Mouse (Mus musculus): Measurements from ENCODE around the gene Gmps.

Gene Gmps

DNA sequence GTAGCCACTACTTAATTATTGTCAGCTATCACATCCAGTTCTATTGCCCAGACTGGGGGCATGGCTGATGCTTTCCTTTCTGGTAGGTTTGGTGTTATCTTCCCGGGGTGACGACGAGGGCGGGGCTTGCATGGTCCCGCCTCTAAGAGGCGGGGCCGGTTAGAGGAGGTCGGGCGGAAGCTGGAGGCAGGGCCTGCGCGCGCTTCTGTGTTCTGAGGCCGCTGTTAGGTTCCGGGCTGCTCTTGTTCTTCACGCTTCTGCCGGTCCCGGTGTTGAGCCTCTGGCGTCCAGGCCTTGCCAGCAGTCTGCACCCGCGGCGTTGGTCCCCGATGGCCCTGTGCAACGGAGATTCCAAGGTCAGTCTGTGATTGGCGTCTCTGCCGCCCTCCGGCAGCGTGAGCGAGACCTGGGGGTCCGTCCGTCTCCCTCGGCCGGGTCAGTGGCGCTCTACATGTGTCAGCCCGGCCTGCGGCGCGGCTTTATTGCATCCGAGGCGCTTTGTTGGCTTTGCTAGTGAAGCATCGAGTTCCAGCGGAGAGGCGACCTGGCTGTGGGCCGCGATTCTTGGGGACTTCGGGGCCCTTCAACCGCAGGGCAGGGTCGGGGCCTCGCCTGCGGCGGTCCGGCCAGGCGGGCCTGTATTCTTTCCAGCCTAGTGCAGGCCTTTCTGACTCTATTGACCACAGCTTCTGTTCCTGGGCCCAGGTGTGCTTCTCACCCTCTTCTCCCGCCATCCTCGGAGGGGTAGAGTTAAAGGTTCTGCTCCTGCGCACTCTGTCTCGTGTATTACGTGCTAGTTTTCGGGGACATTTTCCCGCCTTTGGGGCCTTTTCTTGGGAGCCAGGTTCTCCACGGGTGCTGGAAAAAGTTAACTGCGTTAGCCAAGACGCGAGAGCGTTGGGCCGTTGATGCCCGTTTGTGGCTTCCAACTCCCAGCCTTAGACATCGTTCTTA lies at the start of gene Gmps:
TSS of gene Gmps (plus strand) at position 152 of the 954 bp plus-strand sequence.
- peak; percentile 55 for DNase-seq (ENCODE audit: low spot score)

DNA sequence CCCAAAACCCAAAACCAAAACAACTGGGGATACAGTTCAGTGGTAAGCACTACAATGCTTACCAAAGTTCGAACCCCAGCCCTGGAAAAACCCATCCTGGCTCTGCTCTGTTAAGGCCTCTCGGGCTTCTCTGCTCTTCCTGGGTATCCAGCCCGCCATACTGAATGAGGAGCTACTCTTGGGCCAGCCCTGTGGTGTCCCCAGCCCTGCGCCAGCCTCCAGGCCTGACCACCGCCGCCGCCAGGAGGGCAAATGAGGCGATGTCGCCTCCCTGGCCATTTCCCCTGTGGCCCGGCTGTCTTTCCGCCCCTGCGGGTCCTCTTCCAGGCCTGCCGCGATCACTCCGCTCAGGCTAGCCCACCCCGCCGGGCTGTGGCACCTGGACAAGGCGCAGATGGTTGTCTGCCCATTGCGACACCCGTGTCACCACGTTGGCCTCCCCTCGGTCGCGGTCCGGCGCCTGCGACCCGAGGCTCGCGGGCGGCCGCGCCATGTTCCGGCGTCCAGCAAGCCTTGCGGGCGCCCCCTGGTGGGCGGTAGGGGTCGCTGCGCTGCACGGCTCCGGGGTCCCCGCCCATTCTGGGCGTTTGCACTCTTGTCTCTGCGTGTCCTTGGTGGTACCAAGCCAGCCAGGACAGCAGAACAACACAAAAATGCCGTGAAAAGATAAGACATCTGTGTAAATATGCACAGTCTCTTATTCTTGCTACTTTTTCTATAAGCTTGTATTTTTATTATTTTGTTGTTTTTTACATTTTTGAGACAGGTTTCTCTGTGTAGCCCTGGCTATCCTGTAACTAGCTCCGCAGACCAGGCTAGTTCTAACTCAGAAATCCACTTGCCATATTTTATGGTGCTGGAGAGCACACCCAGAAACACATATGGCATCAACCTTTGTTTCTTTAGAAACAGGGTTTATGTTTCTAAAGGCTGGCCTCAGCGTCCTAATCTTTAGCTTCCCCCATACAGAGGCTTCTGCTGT lies 46.7 kb upstream of the Gmps start, which contains the start of gene E130311K13Rik:
TSS of gene E130311K13Rik (minus strand) at position 595 of the 982 bp plus-strand sequence.
- peak; percentile 60 for DNase-seq (ENCODE audit: low spot score)

DNA sequence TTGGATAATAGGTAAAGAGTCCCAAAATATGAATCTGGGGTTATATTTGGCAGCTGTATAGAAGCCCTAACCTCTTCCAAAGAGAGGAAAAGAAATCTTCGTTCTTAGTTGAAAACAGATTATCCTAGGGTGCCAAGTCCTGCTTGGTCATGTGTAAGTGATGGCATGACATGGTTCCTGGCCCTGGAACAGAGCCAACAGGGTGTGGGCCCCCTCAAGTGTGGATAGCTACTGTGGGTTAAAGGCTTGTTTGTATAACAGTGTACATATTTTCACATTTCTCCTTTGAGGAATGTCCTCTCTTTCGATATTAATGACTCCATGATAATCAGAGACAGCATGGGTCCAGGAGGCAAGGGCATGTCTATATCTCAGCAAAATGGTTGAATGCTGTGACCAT lies 37.0 kb upstream of the Gmps start:
- DNase-seq (ENCODE audit: low spot score): no peak

DNA sequence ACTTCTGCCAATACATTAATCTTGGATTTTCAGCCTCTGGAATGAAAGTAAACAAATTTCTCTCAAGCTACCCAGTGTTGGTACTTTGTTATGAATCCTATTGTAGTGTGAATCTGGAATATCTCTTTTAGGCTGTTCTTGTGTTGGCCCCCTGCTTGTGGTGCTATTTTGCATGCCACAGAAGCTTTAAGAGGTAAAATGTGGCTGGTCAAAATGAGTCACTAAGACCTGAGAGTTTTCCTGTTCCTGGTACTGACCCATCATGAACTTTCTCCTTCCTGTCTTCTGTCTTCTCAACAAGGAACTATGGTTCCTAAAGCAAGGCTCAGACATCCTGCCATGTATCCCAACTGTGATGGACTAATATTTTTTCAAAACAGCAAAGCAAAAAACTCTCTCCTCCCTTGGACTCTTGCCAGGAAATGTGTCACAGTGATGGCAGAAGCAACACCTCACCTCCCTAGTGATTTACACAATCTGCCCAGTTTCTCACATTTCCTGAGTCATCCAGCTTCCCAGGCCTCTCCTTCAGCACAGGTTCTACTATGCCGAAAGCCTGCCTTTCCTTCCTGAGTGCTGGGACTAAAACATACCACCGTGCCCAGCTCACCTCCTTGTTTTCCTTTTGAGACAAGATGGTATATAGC lies 34.6 kb upstream of the Gmps start:
- DNase-seq (ENCODE audit: low spot score): no peak

DNA sequence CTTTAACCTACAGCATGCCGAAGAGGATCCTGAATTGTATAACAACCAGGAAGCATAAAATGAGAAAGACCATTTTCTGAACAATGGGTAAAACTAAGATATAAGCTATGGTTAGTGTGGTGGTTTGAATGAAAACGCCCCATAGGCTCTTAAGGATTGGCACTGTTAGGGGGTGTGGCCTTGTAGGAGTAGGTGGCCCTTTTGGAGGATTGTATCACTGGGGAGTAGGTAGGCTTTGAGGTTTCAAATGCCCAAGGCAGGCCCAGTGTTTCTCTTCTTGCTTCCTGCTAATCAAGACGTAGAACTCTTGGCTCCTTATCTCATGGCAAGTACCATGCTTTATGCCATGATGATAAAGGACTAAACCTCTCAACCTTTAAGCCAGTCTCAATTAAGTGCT lies 26.1 kb upstream of the Gmps start:
- DNase-seq (ENCODE audit: low spot score): no peak

DNA sequence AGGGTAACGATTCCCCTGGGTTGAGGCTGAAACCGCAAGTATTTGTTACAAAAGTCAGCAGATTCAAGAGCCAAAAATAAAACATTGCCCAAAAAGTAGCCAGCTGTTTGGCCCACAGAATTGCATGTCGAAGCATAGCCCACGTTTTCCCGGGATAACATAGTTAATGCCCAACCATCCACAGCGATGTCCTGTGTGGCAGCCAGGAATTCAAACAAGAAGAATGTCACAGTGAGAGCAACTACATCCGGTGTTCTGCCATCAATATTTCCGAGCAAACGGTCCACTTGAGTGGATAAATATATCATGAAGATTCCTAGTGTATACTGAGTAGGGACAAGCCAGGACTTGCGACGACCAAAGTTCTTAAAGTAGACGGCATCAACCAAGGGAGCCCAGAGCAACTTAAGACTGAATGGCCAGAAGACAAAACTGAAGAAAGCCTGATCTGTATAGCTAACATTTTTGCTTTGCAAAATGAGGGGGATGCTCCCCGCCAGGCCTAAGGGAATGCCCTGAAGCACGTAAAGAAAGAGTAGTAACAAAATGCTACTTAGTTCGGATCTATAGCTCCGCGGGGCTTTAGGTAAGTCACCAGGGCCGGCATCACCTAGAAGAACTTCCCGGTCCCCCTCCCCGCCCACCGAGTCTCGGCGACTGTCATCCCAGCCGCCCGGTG lies 12.3 kb upstream of the Gmps start:
- no peak for DNase-seq (ENCODE audit: low spot score)

DNA sequence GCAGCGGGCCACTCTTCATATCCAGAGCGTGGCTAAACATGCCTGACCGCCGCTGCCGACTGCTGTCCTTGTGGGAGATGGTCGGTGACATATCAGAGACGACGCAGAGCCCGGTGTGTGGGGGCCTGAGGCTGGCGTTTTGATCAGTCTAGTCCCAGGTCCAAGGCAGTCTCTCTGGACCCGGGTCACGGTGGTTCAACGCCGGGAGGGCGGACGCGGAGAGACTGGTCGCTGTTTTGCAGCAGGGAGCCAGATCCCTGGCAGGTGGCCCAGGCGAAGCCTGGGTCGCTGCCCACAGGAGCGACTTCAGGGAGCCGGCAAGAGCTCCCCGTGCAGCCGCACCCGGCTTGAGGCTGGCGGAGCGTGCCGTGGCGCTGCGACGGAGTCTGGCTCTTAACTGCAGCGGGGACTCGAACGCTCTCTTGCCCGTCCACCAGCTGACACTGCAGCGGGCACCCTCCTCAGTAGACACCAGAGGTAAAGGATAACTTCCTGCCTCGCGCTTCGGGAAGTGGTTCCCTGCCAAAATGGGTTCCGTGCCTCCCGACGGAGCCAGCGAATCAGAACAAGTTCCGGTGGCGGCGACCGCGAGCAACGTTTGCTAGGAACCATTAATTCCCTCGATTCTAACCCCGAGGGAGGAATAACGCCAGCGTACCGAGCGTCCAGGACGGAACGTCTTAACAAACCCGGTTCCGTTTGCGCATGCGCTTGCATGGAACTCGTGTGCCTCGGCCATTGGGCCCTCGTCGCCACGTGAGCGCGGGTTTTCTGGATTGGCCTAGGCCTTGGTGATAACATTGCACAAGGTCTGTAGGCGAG lies 11.6 kb upstream of the Gmps start, which contains the start of gene Slc33a1:
TSS of gene Slc33a1 (minus strand) at position 669 of the 822 bp plus-strand sequence.
- DNase-seq (ENCODE audit: low spot score): peak; percentile 96

DNA sequence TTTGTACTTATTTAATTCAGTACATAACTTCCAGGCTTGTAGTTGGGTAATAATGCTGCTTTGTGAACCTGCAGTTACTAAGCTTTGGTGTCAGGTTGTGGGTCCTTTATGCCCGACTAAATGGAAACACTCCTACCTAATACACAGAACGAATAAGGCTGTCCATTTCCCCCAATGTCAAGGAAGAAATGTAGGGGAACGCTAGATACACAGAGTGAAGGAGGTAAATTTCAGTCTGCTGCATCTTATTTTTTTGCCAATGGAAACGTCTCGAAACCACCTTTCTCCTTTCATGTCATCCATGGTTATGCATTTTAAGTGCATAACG lies 11.0 kb upstream of the Gmps start:
- no peak for DNase-seq (ENCODE audit: low spot score)

DNA sequence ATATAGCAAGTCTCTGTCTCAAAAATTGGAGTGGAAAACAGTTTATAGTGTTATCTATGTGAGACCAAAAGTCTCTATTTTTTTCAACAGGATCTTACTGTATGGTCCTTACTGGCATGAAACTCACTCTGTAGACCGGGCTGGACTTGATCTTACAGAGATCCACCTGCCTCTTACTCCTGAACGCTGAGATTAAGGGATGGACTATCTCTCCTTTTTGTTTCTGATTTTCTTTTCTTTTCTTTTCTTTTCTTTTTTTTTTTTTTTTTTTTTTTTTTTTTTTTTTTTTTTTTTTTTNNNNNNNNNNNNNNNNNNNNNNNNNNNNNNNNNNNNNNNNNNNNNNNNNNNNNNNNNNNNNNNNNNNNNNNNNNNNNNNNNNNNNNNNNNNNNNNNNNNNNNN lies 10.0 kb upstream of the Gmps start:
- DNase-seq (ENCODE audit: low spot score): no peak

DNA sequence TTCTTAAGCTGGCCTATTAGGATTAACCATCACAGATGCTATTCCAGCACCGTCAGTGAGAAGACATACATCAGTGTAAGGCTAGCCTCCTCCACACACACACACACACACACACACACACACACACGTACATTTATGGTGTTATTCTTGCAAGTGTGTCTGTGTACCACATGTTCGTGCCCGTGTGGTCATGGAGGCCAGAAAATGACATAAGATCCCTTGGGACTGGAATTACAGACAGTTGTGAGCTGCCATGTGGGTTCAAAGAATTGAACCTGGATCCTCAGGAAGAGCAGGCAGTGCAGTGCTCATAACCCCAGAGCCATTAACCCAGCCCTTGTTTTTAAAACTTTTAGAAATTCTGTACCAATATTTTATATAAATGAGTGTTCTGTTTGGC lies 2.0 kb downstream of the Gmps start:
- DNase-seq (ENCODE audit: low spot score): no peak

DNA sequence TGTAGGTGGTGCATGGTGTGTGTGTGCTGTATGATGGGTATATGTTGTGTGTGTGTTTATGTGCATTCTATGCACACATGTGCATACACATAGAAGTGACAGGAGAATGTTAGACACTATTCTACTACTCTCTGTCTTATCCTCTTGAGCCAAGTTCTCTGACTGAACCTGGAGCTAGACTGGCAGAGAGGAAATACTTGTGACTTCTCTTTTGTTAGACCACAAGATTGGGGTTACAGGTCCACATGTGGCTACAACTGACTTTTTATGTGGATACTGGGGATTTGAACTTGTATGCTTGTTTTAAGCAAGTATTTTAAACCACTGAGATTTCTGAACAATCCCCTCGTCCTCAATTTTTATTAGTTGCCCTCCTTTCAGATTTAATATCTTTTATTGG lies 10.8 kb downstream of the Gmps start:
- no peak for DNase-seq (ENCODE audit: low spot score)

DNA sequence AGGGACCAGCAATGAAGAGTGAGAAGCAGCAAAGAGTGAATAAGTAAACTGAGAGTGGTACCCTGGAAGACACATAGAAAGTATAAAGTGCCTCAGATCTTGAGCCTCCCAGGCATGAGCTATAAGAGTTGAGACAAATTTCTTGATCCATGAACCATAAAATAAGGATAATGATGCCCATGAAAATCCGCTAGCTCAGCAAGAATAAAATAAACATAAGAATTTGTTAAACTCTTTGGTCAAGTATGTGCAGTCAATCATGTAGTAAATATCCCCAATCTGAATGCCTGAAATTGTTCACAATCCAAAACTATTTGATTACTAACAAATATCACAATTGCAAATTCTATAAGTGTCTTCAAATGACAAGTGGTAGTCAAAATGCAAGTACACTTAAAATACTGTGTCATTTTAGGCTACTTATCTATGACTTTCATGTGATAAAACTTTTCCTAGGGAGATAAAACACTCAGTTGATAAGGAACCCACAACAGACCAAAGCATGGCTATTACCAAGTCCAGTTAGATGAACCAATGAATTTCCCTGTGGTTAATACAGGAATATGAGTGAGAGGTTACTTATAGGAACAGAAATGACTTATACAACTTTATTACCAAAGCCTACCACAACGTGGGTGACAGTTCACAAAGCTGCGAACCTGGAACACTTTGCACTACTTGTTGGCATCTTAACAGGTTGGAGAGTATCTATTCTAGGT lies 13.0 kb downstream of the Gmps start:
- DNase-seq (ENCODE audit: low spot score): no peak

DNA sequence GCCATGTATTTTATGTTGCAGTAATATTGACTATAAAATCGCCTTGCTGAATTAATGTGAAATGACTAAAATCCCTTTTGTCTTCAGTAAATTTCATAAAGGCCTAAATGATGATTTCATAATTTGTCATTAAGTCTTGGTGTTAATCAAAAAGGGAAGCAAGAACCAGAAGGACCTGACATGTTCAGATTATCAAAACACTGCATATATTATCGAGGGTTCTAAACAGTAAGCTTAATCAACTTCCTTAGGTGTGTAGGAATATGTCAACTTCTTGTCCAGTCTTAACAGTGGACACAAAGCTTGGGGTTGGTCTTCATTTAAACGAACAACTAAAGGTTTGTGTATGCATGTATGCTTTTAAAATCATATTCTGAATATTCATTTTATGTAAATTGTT lies 45.5 kb downstream of the Gmps start:
- DNase-seq (ENCODE audit: low spot score): no peak

DNA sequence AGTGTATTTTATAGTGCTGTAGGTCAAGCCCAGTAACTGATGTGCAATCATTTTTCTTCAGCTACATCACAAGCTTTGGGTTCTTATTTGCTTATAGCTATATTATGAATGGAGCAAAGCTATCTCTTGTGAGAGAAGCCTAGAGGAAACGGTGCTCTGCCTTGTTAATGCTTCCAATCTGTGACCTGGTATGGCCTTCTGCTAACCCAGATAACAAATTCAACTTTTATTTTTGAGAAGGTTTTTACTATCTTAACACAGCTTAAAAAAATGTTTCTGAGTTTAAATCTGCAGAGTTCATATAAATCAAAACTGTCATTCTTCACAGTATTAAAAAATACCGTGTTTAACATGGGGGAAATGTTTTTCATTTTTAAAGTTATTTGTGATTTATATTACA lies 46.0 kb downstream of the Gmps start:
- no peak for DNase-seq (ENCODE audit: low spot score)

DNA sequence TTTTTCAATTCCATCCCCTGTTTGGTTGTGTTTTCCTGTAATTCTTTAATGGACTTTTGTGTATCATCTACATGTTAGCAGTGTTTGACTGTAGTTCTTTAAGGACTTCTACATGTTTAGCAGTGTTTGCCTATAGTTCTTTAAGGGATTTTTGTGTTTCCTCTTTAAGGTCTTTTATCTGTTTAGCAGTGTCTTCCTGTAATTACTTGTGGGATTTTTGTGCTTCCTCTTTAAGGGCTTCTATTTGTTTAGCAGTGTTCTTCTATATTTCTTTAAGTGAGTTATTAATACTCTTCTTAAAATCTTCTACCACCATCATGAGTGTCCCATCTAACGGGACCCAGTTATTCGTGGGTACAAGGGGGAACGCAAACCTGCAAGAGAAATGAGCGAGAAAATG lies 53.9 kb downstream of the Gmps start:
- no peak for DNase-seq (ENCODE audit: low spot score)

DNA sequence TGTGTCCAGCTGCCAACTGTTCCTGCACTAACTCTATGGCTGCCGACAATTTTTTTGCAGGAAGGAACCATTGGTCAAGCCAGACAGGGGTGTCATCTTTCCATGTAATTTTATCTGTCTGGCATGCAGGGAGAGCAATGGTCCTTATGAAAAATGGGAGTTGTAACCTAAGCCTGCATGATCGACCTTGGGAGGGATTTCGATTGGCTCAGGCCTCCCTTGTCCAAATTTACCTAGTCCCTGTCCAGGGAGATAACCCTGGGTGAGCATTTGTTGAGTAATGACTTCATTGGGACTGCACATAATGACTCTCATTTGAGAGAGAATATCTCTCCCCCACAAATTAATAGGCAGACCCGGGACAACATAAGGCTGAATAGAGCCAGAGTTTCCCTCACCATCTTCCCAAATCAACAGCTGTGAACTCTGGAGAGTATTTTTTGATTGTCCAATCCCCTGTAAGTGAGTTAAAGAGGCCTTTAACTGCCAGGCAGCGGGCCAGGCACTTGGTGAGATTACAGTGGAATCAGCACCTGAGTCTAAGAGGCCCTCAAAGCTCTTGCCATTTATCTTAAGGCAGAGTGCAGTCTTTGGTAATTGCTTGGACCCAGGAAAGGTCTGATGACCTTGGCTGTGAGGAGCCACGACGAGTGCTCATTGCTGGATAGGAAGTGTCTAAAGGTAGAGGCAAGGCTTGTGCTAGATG lies 62.4 kb downstream of the Gmps start:
- no peak for DNase-seq (ENCODE audit: low spot score)

DNA sequence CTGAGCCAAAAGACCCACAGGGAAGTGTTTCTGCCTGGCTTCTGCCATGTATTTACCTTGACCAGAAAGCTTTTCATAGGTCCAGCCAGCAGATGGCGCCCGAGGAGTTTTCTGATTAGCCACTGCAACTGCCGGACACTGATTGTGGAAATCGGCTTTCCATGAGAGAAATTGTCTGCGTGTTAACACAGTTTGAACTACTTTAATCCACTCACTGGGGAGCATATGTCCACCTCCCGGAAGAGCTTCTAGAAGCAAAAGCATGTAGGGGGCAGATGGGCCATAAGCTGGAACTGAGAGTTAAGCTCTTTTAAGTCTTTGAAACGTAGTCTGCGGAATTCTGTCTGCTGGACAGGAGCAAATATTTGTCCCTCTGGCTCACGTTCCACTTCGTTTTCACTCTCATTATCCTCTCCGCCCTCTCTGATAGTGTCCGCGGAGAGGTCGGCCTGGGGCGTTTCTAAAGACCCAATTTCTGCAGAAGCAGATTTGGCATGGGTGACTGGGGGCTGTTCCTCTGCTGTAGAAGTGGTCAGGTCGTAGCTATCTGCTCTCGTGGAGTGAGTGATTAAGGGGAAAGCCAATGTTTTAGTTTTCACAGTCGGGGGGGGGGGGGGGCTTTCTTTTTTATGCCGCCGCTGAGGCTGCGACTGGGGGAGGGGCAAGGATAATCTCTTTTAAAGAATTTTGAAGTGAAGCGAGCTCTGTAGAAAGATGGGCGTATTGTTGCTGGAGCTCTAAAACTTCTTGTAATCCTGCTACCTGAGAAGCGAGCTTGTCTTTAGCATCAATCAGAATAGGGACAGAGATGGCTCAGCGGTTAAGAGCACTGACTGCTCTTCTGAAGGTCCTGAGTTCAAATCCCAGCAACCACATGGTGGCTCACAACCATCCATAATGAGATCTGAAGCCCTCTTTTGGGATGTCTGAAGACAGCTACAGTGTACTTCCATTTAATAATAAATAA lies 64.2 kb downstream of the Gmps start:
- DNase-seq (ENCODE audit: low spot score): peak; percentile 39
